Mouse (Mus musculus): ENCODE measurements around the gene 4930550C14Rik. TPM values are rescaled to one million over a fixed set of nuclear protein-coding genes. Genes with fewer than 3 reads are reported as not detected.

Gene 4930550C14Rik
- polyA plus RNA-seq, 1 experiment from 2014 or later, result 1.3 TPM

DNA sequence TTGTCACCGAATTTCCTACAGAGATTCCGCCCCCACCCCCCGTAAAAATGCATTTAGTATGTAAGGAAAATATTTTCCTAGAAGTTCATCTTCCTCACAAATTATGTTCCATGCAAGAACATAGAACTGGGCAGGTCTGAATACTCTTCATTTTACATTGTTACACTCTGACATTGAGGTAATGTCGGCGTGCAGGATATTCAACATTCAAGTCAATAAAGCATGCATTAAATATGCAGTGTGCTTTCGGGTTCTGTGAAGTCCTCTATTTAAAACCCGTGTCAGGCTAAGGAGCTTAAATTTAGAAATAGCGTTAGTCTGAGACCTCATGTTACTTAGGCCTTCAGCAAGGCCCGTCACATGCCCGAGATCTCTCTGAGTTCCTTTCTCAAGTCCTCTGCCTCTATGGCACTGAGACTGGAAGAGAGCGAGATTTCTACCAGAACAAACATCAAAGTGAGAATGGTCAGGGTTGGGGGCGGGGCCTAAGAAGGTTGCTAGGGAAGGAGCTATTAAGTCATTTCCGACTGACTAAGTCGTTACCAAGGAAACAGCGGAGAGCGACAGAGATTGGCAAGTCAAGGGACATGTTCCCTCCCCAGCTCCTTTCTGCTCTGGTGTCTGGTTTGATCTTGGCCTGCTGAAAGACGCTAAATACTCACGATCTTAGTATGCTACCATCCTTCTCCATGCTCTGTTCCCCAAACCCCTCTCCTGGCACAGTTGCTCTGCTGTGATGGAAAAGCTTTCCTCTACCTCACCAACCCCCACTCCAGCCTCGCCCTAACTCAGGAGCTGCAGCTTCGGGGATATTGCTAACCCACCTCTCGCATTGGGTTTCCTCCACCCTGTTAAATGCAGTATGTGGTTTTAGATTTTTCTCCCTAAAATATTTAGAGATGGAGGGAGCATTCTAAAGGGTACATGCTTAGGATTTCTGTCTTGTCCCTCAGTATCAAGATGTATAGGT is 2.9 kb downstream of the 4930550C14Rik start:
- Histone ChIP-seq H3K4me2 (peak overlapping the region; percentile 52), H3K4me3 (peak overlapping the region; percentile 44), H3K9me3 (no peaks in the 10 kb centered on the region), H3K27me3 (no peaks in the 10 kb centered on the region), H3K9ac (peak overlapping the region; percentile 17; the same call in 1 of the 2 replicates), H3K36me3 (0 out of 2 replicates have a peak, but pooled peaks cover under 1% of the 10 kb centered on the region), H3K4me1 (peaks cover 15% of the 10 kb centered on the region), H3K27ac (peak overlapping the region; percentile 87)
- WGBS, result 23% methylated on average over 21 of the region's 21 CpGs
- ATAC-seq (ENCODE audit: insufficient number of reproducible peaks, low FRiP score, low TSS enrichment, low read depth), result peak; percentile 84

DNA sequence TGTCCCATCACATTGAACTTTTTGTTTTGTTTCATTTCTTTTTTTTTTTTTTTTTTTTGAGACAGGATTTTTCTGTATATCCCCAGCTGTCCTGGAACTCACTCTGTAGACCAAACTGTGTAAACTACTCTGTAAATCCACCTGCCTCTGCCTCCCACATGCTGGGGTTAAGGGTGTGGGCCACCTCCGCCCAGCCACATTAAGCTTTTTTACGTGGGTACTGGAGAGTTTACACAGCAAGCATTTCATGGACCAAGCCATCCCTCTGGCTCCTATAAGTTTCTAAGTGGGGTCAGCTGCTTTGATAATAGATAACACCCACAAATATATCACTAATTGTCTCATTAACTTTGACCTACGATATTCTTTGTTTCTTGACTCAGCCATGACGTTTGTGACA is 6.4 kb downstream of the 4930550C14Rik start:
- Histone ChIP-seq H3K27ac (no peak overlapping the region), H3K36me3 (no peaks in the 10 kb centered on the region), H3K4me1 (no peaks in the 10 kb centered on the region), H3K4me3 (no peak overlapping the region), H3K9ac (no peak overlapping the region), H3K9me3 (no peaks in the 10 kb centered on the region), H3K4me2 (no peak overlapping the region), H3K27me3 (no peaks in the 10 kb centered on the region)
- no peak for ATAC-seq (ENCODE audit: insufficient number of reproducible peaks, low FRiP score, low TSS enrichment, low read depth)
- 65% methylated on average over 4 of the region's 4 CpGs for WGBS

DNA sequence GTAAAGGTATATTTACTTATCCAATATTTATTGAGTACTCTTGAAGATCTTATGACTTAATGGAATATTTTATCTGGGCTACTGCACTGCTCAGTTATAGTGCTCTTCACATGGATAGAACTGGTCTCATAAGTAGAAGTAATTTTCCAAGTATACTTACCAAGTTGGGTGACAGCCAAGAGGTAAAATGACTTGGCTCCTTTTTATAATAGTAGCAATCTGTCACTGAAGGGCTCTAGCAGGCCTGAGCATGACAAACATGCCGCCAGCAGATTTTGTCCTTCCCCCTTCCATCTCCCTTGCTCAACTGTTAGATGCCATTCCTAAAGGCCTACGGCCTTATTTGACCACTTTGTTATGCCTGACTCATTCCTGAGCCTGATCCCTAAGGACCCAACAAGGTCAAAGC is 6.8 kb downstream of the 4930550C14Rik start:
- H3K27me3 ChIP-seq, result no peaks in the 10 kb centered on the region
- 57% methylated on average over 2 of the region's 2 CpGs for WGBS
- H3K4me1 ChIP-seq, result no peaks in the 10 kb centered on the region
- no peak overlapping the region for H3K27ac ChIP-seq
- ATAC-seq (ENCODE audit: insufficient number of reproducible peaks, low FRiP score, low TSS enrichment, low read depth), result no peak
- no peak overlapping the region for H3K4me3 ChIP-seq
- H3K9me3 ChIP-seq, result no peaks in the 10 kb centered on the region
- no peaks in the 10 kb centered on the region for H3K36me3 ChIP-seq
- no peak overlapping the region for H3K4me2 ChIP-seq
- no peak overlapping the region for H3K9ac ChIP-seq

DNA sequence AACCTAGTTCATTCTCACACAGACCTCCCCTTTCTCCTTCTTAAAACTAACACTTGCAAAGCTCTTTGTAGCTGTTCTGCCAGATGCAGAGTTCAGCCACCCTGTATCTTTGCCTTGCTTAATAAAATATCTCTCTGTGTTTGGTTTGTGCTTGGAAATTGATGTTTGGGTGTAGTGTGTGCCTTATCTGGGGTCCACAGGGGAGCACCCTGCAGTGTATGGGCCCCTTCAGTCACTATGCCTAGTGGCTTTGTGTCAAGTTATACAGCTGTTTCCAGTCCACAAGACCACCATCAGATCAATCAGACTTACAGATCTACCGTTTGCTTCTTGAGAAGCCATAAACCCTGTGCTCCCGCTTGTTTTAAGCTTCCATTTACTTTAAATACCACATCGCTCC is 7.3 kb downstream of the 4930550C14Rik start:
- Histone ChIP-seq H3K27ac (no peak overlapping the region), H3K4me1 (no peaks in the 10 kb centered on the region)
- WGBS, result 70% methylated on average over 3 of the region's 3 CpGs

DNA sequence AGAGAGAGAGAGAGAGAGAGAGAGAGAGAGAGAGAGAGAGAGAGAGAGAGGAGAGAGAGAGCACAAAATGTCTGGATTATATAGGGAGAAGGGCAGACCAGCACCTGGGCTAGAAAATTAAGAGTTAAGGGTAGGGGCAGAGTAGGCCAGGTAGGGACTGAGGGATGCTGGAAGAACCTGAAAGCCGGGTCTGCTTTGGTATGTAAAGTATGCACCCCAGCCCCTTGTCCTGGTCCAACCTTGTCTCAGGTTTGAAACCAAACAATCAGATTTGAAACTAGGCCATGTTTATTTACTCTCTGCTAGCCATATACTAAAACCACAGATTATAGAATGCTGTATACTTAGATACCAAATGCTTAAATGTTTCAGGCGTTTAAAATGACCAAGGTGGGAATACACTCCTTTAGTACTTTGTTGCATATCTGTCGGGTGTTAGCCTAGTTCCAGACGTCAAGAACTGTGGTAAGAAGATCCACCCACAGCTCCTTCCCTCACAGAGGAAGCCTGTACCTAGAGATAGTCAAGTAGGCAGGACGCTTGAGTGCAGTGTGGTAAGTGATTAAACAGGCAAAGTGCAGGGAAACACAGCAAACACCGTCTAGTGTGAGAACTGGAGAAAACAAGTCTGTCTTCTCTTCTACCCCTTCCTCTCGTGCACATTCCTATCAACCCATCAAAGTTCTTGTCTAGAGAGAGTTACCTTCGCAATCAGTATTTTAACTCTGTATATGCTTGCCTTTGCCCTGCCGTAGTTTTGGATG is 20.2 kb downstream of the 4930550C14Rik start:
- H3K4me3 ChIP-seq, result no peak overlapping the region
- no peaks in the 10 kb centered on the region for H3K4me1 ChIP-seq
- no peak overlapping the region for H3K4me2 ChIP-seq
- no peak overlapping the region for H3K27ac ChIP-seq
- no peaks in the 10 kb centered on the region for H3K36me3 ChIP-seq
- WGBS, result 56% methylated on average over 9 of the region's 9 CpGs
- no peaks in the 10 kb centered on the region for H3K27me3 ChIP-seq
- ATAC-seq (ENCODE audit: insufficient number of reproducible peaks, low FRiP score, low TSS enrichment, low read depth), result no peak
- no peak overlapping the region for H3K9ac ChIP-seq
- no peaks in the 10 kb centered on the region for H3K9me3 ChIP-seq

More for the DNA sequence above, 7.3 kb downstream of the 4930550C14Rik start:
- no peaks in the 10 kb centered on the region for H3K27me3 ChIP-seq
- ATAC-seq (ENCODE audit: insufficient number of reproducible peaks, low FRiP score, low TSS enrichment, low read depth), result no peak
- H3K9me3 ChIP-seq, result no peaks in the 10 kb centered on the region
- no peak overlapping the region for H3K4me2 ChIP-seq
- H3K36me3 ChIP-seq, result no peaks in the 10 kb centered on the region
- H3K9ac ChIP-seq, result no peak overlapping the region
- H3K4me3 ChIP-seq, result no peak overlapping the region

DNA sequence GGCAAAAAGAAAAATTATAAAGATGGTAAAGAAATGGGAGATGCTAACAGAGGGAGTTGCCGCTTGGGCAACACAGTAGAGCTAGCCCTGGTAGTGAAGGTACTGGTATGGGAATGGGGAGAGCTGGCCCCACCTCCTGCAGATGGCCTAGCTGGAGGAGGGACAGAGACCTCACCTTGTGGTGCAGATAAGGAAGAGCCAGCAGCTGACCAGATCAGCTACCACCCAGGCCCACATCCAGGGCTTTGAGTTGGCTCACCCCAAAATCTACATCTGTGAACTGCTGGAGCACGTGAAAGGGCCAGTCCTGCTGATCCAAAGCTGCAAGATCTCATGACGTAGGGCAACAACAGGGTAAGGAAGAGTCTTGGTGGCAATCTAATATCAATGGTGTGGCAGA is 24.6 kb downstream of the 4930550C14Rik start:
- Histone ChIP-seq H3K4me1 (no peaks in the 10 kb centered on the region), H3K4me3 (no peak overlapping the region), H3K27ac (no peak overlapping the region), H3K9me3 (no peaks in the 10 kb centered on the region), H3K9ac (no peak overlapping the region), H3K36me3 (no peaks in the 10 kb centered on the region), H3K27me3 (no peaks in the 10 kb centered on the region), H3K4me2 (no peak overlapping the region)
- 84% methylated on average over 3 of the region's 3 CpGs for WGBS
- no peak for ATAC-seq (ENCODE audit: insufficient number of reproducible peaks, low FRiP score, low TSS enrichment, low read depth)

DNA sequence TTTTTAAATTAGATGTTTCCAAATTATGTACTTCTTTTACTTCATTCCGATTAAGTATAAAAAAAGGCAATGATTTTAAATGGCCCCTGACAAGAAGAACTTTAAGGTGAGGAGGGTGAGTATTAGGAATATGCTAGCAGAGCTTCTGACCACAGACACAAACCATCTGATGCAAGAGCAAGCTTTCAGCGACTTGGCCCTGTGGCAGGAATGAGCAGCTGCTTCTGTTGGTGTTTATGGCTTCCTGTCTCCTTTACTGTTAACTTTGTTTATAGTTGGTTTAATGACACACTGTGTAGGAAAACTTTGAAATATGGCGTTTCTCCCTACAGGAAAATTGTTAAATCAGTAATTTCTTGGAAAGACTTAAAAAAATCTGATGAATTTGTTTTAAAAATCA is 25.5 kb downstream of the 4930550C14Rik start:
- Histone ChIP-seq H3K9ac (no peak overlapping the region), H3K4me1 (no peaks in the 10 kb centered on the region), H3K9me3 (no peaks in the 10 kb centered on the region), H3K27ac (no peak overlapping the region), H3K36me3 (no peaks in the 10 kb centered on the region), H3K4me2 (no peak overlapping the region), H3K27me3 (no peaks in the 10 kb centered on the region), H3K4me3 (no peak overlapping the region)
- ATAC-seq (ENCODE audit: insufficient number of reproducible peaks, low FRiP score, low TSS enrichment, low read depth), result no peak
- WGBS, result 36% methylated on average over 3 of the region's 3 CpGs

DNA sequence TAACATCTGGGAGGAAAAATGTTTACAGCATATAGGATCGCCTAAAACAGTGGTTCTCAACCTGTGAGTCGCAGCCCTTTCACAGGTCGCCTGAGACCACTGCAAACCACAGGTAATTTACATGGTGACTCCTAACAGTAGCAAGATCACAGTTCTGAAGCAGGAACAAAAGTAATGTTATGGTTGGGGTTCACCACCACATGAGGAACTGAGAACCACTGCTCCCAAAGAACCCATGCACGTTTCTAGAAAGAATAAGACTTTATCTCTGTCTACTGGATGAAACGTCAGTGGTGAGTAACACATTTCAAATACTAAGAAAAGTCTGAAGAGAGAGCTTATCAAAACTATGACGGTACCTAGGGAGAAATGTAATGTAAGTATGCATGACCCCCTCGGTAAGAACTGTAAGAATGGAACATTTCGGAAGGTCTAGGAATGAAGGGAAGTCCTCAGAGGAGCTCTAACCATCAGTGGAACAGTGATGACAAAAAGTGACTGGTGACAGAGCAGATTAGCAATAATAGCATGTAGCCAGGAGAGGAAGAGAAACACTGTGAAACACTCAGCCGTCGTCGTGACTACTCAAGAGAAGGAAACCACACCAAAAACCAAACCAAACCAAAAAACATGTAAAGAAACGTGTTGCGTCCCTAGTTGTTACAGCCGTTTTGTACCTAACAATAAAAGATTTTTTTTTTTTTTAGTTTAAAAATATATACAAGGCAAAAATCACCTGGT is 33.9 kb downstream of the 4930550C14Rik start:
- peaks cover 18% of the 10 kb centered on the region for H3K36me3 ChIP-seq
- no peaks in the 10 kb centered on the region for H3K9me3 ChIP-seq
- ATAC-seq (ENCODE audit: insufficient number of reproducible peaks, low FRiP score, low TSS enrichment, low read depth), result no peak
- H3K4me1 ChIP-seq, result no peaks in the 10 kb centered on the region
- 85% methylated on average over 14 of the region's 14 CpGs for WGBS
- H3K4me2 ChIP-seq, result no peak overlapping the region
- no peaks in the 10 kb centered on the region for H3K27me3 ChIP-seq
- no peak overlapping the region for H3K27ac ChIP-seq
- no peak overlapping the region for H3K9ac ChIP-seq
- H3K4me3 ChIP-seq, result no peak overlapping the region

DNA sequence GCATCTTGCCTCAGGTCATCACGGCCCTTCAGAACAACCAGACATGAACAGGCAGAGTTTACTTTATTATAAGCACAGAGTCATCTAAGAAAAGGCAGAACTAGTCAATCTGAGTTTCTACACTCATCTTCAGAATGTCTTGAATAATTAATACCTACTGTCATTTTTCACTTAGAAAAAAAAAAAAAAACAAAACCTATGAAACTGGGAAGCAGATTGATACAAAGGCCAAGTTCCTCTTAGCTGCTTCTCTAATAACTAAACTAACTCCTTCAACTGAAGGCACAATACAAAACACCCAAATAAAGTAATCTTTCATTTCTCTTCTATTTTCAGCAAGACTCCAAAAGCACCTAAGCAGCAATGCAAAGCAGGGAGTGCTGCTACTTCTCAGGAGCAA is 48.5 kb downstream of the 4930550C14Rik start:
- Histone ChIP-seq H3K9ac (no peak overlapping the region), H3K9me3 (no peaks in the 10 kb centered on the region), H3K4me3 (no peak overlapping the region), H3K4me1 (no peaks in the 10 kb centered on the region), H3K36me3 (peaks cover 43% of the 10 kb centered on the region), H3K4me2 (no peak overlapping the region), H3K27me3 (no peaks in the 10 kb centered on the region), H3K27ac (no peak overlapping the region)
- ATAC-seq (ENCODE audit: insufficient number of reproducible peaks, low FRiP score, low TSS enrichment, low read depth), result no peak
- 85% methylated on average over 1 of the region's 1 CpGs for WGBS

DNA sequence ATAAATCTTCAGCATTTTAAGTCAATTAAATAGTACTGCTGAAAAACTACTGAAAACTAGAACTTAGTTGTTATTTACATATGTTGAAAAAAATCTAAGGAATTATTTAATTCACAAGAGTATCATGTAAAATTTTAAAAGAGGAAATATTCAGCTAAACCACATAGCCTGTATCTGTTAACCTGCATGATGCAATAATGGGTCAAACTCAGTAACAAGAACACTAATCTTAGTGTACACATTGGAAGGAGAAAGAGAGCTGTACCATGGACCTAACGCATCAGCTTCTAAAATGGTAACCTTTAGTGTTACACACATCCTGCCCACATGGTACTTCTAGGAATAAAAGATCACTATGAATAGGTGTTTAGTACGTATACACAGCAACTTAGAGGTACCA is 49.9 kb downstream of the 4930550C14Rik start:
- no peak overlapping the region for H3K27ac ChIP-seq
- 96% methylated on average over 2 of the region's 2 CpGs for WGBS
- H3K36me3 ChIP-seq, result peaks cover 42% of the 10 kb centered on the region
- no peak overlapping the region for H3K9ac ChIP-seq
- H3K9me3 ChIP-seq, result no peaks in the 10 kb centered on the region
- no peak for ATAC-seq (ENCODE audit: insufficient number of reproducible peaks, low FRiP score, low TSS enrichment, low read depth)
- no peak overlapping the region for H3K4me3 ChIP-seq
- H3K4me2 ChIP-seq, result no peak overlapping the region
- no peaks in the 10 kb centered on the region for H3K4me1 ChIP-seq
- no peaks in the 10 kb centered on the region for H3K27me3 ChIP-seq

DNA sequence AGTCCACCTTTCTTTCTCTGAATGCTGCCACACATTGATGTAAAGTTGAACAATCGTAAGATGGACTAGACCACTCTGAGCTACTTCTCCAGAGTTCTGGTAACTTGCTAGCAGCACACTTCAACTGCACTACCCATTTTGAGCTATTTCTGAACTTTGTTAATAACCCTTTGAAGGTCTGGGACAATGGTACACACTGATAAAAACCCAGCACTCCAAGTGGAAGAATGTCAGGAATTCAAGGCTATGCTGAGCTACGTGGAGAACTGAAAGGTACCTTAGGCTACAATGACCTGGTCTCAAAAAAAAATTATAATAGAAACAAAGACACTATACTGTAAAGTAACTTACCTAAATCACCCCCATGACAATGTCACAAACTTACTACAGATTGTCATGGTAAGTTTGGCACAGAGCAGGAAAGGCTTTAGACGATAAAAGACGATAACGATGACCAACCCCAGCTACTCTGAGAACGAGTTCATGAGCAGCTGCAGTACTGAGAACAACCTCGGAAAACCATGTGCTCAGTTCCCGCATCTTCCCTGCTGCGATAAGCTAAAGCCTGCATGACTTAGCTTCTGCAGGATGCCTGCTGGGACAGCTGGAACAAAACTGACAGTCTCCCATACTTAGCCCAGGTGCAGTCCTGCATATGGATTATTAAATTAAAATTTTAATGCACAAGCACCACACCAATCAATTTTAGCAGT is 70.8 kb downstream of the 4930550C14Rik start:
- peaks cover 9% of the 10 kb centered on the region; the same call in 1 of the 2 replicates for H3K36me3 ChIP-seq
- 81% methylated on average over 9 of the region's 9 CpGs for WGBS
- no peak overlapping the region for H3K9ac ChIP-seq
- H3K4me2 ChIP-seq, result no peak overlapping the region
- H3K4me3 ChIP-seq, result no peak overlapping the region
- no peaks in the 10 kb centered on the region for H3K27me3 ChIP-seq
- no peak for ATAC-seq (ENCODE audit: insufficient number of reproducible peaks, low FRiP score, low TSS enrichment, low read depth)
- H3K27ac ChIP-seq, result no peak overlapping the region
- H3K9me3 ChIP-seq, result no peaks in the 10 kb centered on the region
- H3K4me1 ChIP-seq, result no peaks in the 10 kb centered on the region

All from limb, embryonic 15.5 days (tissue).